Mouse (Mus musculus) liver, embryonic 14 days (tissue): ENCODE measurements around the gene Rnf212b. TPM values are rescaled to one million over a fixed set of nuclear protein-coding genes. Genes with fewer than 3 reads are reported as not detected.

Source experiments
- polyA plus RNA-seq: library from polyadenylated mRNA; depleted of rRNA; stranded (reverse); fragments of >200 nt; gene quantifications from 2 replicates; pipeline ENCODE4 v1.2.3, GENCODE M21; 2012; rRNA removed

Gene Rnf212b
- not detected in 2 replicates for polyA plus RNA-seq

DNA sequence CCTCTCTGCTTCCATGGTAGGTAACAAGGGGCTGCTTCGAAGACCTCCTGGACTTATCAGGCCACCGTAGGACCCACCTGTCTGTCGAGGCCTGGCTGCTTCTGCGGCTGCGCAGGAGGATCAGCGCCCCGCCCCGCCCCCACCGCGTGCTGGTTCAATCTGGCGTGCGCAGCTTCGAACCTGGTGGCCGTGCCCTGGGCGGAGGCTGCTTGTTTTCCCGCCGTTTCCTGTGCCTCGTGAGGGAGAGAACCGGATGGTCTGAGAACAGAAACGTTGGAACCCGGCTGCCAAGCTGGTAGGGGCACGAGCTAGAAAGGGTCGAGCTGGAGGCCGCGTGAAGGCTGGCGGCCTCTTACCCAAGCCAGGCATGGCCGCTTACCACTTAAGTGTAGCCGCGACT, at the start of gene Rnf212b:
Gene Rnf212b, plus strand, starts transcription at position 151 of the 400 bp plus-strand sequence.

GRCm38 (mm10) chr14:54781610-54782365, 32.2 kb upstream of the Rnf212b start, which contains the start of gene Slc7a8:
Slc7a8 (minus strand) TSS chr14:54781946.

GRCm38 (mm10) chr14:54870861-54871260, 56.9 kb downstream of the Rnf212b start, which contains the start of gene Homez:
Homez (minus strand) TSS chr14:54870961.

GRCm38 (mm10) chr14:54877048-54877715, 63.2 kb downstream of the Rnf212b start, which contains the start of gene Ppp1r3e:
Ppp1r3e (minus strand) TSS chr14:54877550.

DNA sequence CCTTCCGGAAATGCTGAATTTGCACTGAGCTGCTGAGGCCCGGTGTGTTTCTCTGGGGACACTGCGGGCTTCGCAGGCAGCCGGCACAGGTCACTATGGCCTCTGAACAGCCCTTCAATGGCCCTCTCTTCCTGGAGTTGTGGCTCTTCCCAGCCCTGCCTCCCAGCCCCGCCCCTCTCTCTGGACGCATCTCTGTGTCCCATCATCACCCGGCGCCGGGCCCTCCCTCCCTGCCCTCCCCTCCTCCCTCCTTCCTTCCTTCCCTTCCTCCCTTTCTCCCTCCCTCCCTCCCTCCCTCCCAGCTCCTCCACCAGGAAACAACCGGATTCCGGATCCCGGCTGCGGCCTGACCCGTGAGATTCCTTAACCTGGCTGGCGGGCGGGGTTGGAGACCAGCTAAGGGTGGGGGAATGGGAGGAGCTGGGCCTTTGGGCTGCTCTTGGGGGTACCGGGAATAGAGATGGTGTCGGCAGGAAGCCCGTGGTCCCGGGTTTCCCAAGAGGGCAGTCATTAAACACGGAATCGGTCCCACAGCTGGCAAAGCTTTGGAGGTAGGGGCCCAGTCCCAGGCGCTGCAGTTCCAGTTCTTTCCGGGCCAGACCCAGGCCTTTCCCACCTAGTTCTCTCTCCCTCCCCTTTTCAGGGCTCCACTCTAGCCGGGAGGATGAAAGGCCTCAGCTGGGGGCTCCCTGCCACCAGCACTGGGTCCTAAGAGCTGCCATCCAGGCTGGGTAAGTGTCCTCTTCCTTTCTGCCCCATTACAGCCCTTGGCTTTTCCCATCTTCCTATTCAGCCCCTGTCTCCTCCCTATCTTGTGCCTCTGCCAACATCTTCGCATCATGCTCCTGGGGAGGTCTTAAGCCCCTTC, 69.4 kb downstream of the Rnf212b start, which contains the start of the genes Bcl2l2 and Gm20521:
Gene Bcl2l2, plus strand, starts transcription at position 224 of the 868 bp plus-strand sequence.
Gene Gm20521, plus strand, starts transcription at position 288 of the 868 bp plus-strand sequence.

GRCm38 (mm10) chr14:54892200-54892599, 78.3 kb downstream of the Rnf212b start, which contains the start of gene Pabpn1:
Pabpn1 (plus strand) TSS chr14:54892500.

Other genes with a start within 250 kb of the Rnf212b start
- 3.7 and 4.5 TPM in 2 replicates for gene Ajuba, start 236.6 kb upstream of the Rnf212b start, polyA plus RNA-seq
- gene 4931414P19Rik, start 208.1 kb upstream of the Rnf212b start, polyA plus RNA-seq: 3.8 and 4.0 TPM in 2 replicates
- gene Psmb5, start 196.1 kb upstream of the Rnf212b start, polyA plus RNA-seq: 104 and 126 TPM in 2 replicates
- gene Psmb11, start 192.7 kb upstream of the Rnf212b start, polyA plus RNA-seq: 0.01 TPM in 1 of 2 replicates, not detected in the other
- not detected in 2 replicates for gene Gm17606, start 173.2 kb upstream of the Rnf212b start, polyA plus RNA-seq
- gene Cdh24, start 172.8 kb upstream of the Rnf212b start, polyA plus RNA-seq: 1.00 and 1.1 TPM in 2 replicates
- 32.7 and 36.7 TPM in 2 replicates for gene 1700123O20Rik, start 127.9 kb upstream of the Rnf212b start, polyA plus RNA-seq
- gene Acin1, start 127.2 kb upstream of the Rnf212b start, polyA plus RNA-seq: 71.1 and 71.7 TPM in 2 replicates
- gene Gm29776, start 115.3 kb upstream of the Rnf212b start, polyA plus RNA-seq: 0.05 TPM in 2 replicates
- 5.1 and 7.5 TPM in 2 replicates for gene Cebpe, start 102.0 kb upstream of the Rnf212b start, polyA plus RNA-seq
- 2.9 and 3.6 TPM in 2 replicates for gene Slc7a8, start 32.2 kb upstream of the Rnf212b start, polyA plus RNA-seq
- gene Homez, start 56.8 kb downstream of the Rnf212b start, polyA plus RNA-seq: 1.1 and 1.2 TPM in 2 replicates
- 2.6 and 3.0 TPM in 2 replicates for gene Ppp1r3e, start 63.4 kb downstream of the Rnf212b start, polyA plus RNA-seq
- gene Bcl2l2, start 69.2 kb downstream of the Rnf212b start, polyA plus RNA-seq: 4.9 and 5.8 TPM in 2 replicates
- gene Gm20521, start 69.3 kb downstream of the Rnf212b start, polyA plus RNA-seq: 0.09 and 0.10 TPM in 2 replicates
- 115 and 131 TPM in 2 replicates for gene Pabpn1, start 78.4 kb downstream of the Rnf212b start, polyA plus RNA-seq
- 2.8 and 5.0 TPM in 2 replicates for gene Slc22a17, start 99.0 kb downstream of the Rnf212b start, polyA plus RNA-seq
- 0.25 and 0.83 TPM in 2 replicates for gene Efs, start 112.0 kb downstream of the Rnf212b start, polyA plus RNA-seq
- gene Il25, start 118.6 kb downstream of the Rnf212b start, polyA plus RNA-seq: not detected in 2 replicates
- gene Cmtm5, start 122.1 kb downstream of the Rnf212b start, polyA plus RNA-seq: 0.12 TPM in 1 of 2 replicates, not detected in the other
- gene Myh6, start 152.8 kb downstream of the Rnf212b start, polyA plus RNA-seq: 0.02 and 0.20 TPM in 2 replicates
- not detected in 2 replicates for gene Gm17428, start 162.8 kb downstream of the Rnf212b start, polyA plus RNA-seq
- 0.07 and 2.9 TPM in 2 replicates for gene Myh7, start 180.5 kb downstream of the Rnf212b start, polyA plus RNA-seq
- gene Ngdn, start 201.3 kb downstream of the Rnf212b start, polyA plus RNA-seq: 32.0 and 34.0 TPM in 2 replicates